Mouse (Mus musculus): Measurements from ENCODE around the gene Arhgef33. TPM values are rescaled to one million over a fixed set of nuclear protein-coding genes. Genes with fewer than 3 reads are reported as not detected.

The Arhgef33 gene
- polyA plus RNA-seq, 2 experiments from 2014 or later, result not detected

Other genes starting within 250 kb of the Arhgef33 start
- 10 to 100 TPM; 23.0 to 30.2 TPM for gene Hnrnpll, start 245.1 kb upstream of the Arhgef33 start, polyA plus RNA-seq (2017; shearing (Covaris generic))
- gene Galm, start 179.9 kb upstream of the Arhgef33 start, polyA plus RNA-seq (2017; shearing (Covaris generic)), result 10 to 100 TPM; 51.3 to 58.6 TPM
- 100 to 1,000 TPM; 498 to 562 TPM for gene Srsf7, start 100.1 kb upstream of the Arhgef33 start, polyA plus RNA-seq (2017; shearing (Covaris generic))
- not detected for gene Ttc39d, start 99.9 kb upstream of the Arhgef33 start, polyA plus RNA-seq (2017; shearing (Covaris generic))
- 10 to 100 TPM in 1 of 2 experiments, 1 to 10 TPM in 1; 9.6 to 10.2 TPM for gene Gemin6, start 83.0 kb upstream of the Arhgef33 start, polyA plus RNA-seq (2017; shearing (Covaris generic))
- 1 to 10 TPM; 2.4 to 3.2 TPM for gene Morn2, start 17.2 kb upstream of the Arhgef33 start, polyA plus RNA-seq (2017; shearing (Covaris generic))
- gene Dhx57, start 16.9 kb upstream of the Arhgef33 start, polyA plus RNA-seq (2017; shearing (Covaris generic)), result 10 to 100 TPM in 1 of 2 experiments, 1 to 10 TPM in 1; 8.2 to 11.8 TPM
- not detected for gene Gm10190, start 66.1 kb downstream of the Arhgef33 start, polyA plus RNA-seq (2017; shearing (Covaris generic))
- 1 to 10 TPM; 4.6 to 5.4 TPM for gene Sos1, start 173.0 kb downstream of the Arhgef33 start, polyA plus RNA-seq (2017; shearing (Covaris generic))

Measured in CD4-positive, CD25-positive, alpha-beta regulatory T cell, adult 4 months (primary cell).